In genomic region chr17:31808082-31808875, GRCm38 (mm10) we compare ENCODE assay signal across 9 mouse cellular contexts. TPM values are rescaled to one million over a fixed set of nuclear protein-coding genes. Genes with fewer than 3 reads are reported as not detected.
DNase-seq lines count a peak whose midpoint lies in the region.
"Had no signal": no experiment of that assay in that cellular context is flagged by ENCODE, and none has a peak within 500 bp of the region (broad histone marks: within the 10 kb centered on the region; RNA-seq: fewer than 3 reads in every experiment).

No protein-coding gene starts in this region.

- peak; percentile 83 for DNase-seq in heart, adult 11 months
- DNase-seq in heart, adult 18-20 months = no peak
- peak; percentile 97 for DNase-seq in 3T3-L1 (ENCODE audit: low read depth, low spot score)
- peak; percentile 63 to 66 for DNase-seq in adrenal gland, postnatal 36 days
- DNase-seq in kidney, postnatal 25 days = peak; percentile 49 to 69
- DNase-seq in right cerebral cortex, postnatal 25 days = no peak
- no peak for DNase-seq in cerebellum, postnatal 36 days
- DNase-seq in right cerebral cortex, adult 18-20 months = no peak
- DNase-seq: left cerebral cortex, postnatal 4 days had no signal

RNA-seq across cellular contexts. Expression of gene Sik1, which starts 47.3 kb away (rescaled TPM):
- total RNA-seq in heart, adult 18-20 months (2021) = 10 to 100 TPM; 50.5 to 54.1 TPM
- total RNA-seq in adrenal gland, postnatal 36 days (2021) = 100 to 1,000 TPM; 124 to 127 TPM

Comparison
In these comparisons a context has a peak if more than half of its experiments do, and no peak if none do; other contexts are left out.
1. DNase-seq: peak in heart, adult 11 months (single experiment), 3T3-L1 (single experiment), adrenal gland, postnatal 36 days (2 of 2) and kidney, postnatal 25 days (2 of 2); none in heart, adult 18-20 months (0 of 2), right cerebral cortex, postnatal 25 days (single experiment), cerebellum, postnatal 36 days (0 of 2) and right cerebral cortex, adult 18-20 months (single experiment).